Comparison of ENCODE assay signal across 26 mouse cellular contexts in the genomic region with DNA sequence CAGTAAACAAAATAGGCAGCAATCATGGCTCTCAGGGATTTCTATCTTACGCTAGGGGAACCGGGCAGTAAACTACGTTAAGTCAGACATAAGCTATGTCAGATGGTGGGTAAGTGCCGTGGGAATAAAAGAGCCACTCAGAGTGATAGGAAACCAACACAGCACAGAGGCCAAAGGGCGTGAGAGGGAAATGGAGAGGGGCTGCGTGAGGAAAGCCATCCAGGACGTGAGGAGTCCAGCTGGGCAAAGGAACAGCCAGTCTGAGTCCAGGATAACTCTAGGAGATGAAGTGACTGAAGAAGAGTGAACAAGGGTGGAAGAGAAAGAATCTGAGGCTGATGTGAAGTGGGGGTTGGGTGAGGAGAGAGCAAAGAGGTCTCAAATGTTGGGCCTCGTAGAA.
DNase-seq lines count a peak whose midpoint lies in the region; ATAC-seq lines count a peak whose summit lies in the region.
"Had no signal": no experiment of that assay in that cellular context is flagged by ENCODE, and none has a peak within 500 bp of the region (broad histone marks: within the 10 kb centered on the region; RNA-seq: fewer than 3 reads in every experiment).

No protein-coding gene starts in this region.

- no peaks in the 10 kb centered on the region for H3K27me3 ChIP-seq in lung, embryonic 16.5 days (ENCODE audit: control insufficient read depth, insufficient read depth, low read depth, low read length)
- H3K27me3 ChIP-seq: embryonic facial prominence, embryonic 13.5 days; forebrain, embryonic 15.5 days had no signal

- intact Hi-C loops in heart, postnatal 25 days (cut with DNase I) = no loop called here

- no peaks in the 10 kb centered on the region for H3K36me3 ChIP-seq in lung, embryonic 16.5 days (ENCODE audit: control insufficient read depth, insufficient read depth, low read length)
- H3K36me3 ChIP-seq: embryonic facial prominence, embryonic 10.5 days; embryonic facial prominence, embryonic 13.5 days; forebrain, embryonic 12.5 days; forebrain, embryonic 15.5 days; hindbrain, embryonic 10.5 days; hindbrain, embryonic 13.5 days had no signal

- no peak overlapping the region for H3K27ac ChIP-seq in lung, embryonic 16.5 days (ENCODE audit: low read length)
- H3K27ac ChIP-seq: embryonic facial prominence, embryonic 10.5 days; embryonic facial prominence, embryonic 13.5 days; forebrain, embryonic 12.5 days; forebrain, embryonic 15.5 days; hindbrain, embryonic 10.5 days; hindbrain, embryonic 13.5 days had no signal

- no peak overlapping the region for H3K4me3 ChIP-seq in lung, embryonic 16.5 days (ENCODE audit: low read length)
- H3K4me3 ChIP-seq: embryonic facial prominence, embryonic 10.5 days; embryonic facial prominence, embryonic 13.5 days; erythroblast, embryonic 14.5 days; forebrain, embryonic 12.5 days; forebrain, embryonic 15.5 days; hindbrain, embryonic 10.5 days; hindbrain, embryonic 13.5 days had no signal

- DNase-seq in heart, adult 11 months = peak; percentile 82
- no peak for DNase-seq in heart, postnatal 25 days (ENCODE audit: low spot score)
- no peak for DNase-seq in lung, postnatal 25 days (ENCODE audit: low spot score)
- DNase-seq in lung, postnatal 14 days = peak; percentile 8
- DNase-seq in kidney, postnatal 4 days = no peak
- DNase-seq: adrenal gland, adult 8-10 months; adrenal gland, postnatal 25 days; cerebellum, adult 11-12 months; cerebellum, adult 8-10 months; cerebellum, postnatal 10 days; cerebellum, postnatal 36 days; embryo, embryonic 11 days; gastrocnemius, postnatal 10 days; gastrocnemius, postnatal 36 days; heart, postnatal 36 days had no signal

- ATAC-seq in lung, embryonic 16.5 days (ENCODE audit: low read depth) = peak; percentile 84
- ATAC-seq: activated CD4-positive, CD25-positive, alpha-beta regulatory T cell, adult 4 months; forebrain, embryonic 15.5 days; hindbrain, embryonic 16.5 days had no signal

- no peak overlapping the region for H3K9ac ChIP-seq in lung, embryonic 16.5 days (ENCODE audit: low read length)
- H3K9ac ChIP-seq: embryonic facial prominence, embryonic 13.5 days; forebrain, embryonic 12.5 days; forebrain, embryonic 15.5 days; hindbrain, embryonic 13.5 days had no signal

- no peaks in the 10 kb centered on the region for H3K4me1 ChIP-seq in lung, embryonic 16.5 days (replicated peaks; ENCODE audit: control insufficient read depth, insufficient read depth, low read length)
- H3K4me1 ChIP-seq: embryonic facial prominence, embryonic 10.5 days; embryonic facial prominence, embryonic 13.5 days; forebrain, embryonic 12.5 days; forebrain, embryonic 15.5 days; hindbrain, embryonic 13.5 days had no signal

- no peak overlapping the region for H3K4me2 ChIP-seq in lung, embryonic 16.5 days (ENCODE audit: low read depth, low read length)
- H3K4me2 ChIP-seq: embryonic facial prominence, embryonic 13.5 days; forebrain, embryonic 12.5 days; forebrain, embryonic 15.5 days; heart, embryonic 11.5 days; hindbrain, embryonic 13.5 days had no signal

- H3K9me3 ChIP-seq in lung, embryonic 16.5 days (ENCODE audit: control insufficient read depth, low read length) = no peaks in the 10 kb centered on the region
- H3K9me3 ChIP-seq: embryonic facial prominence, embryonic 10.5 days; embryonic facial prominence, embryonic 13.5 days; forebrain, embryonic 12.5 days; forebrain, embryonic 15.5 days; hindbrain, embryonic 10.5 days; hindbrain, embryonic 13.5 days had no signal

- 47% methylated on average over 8 of the region's 8 CpGs for WGBS in lung, embryonic 16.5 days

Comparison
In these comparisons a context has a peak if more than half of its experiments do, and no peak if none do; other contexts are left out.
1. DNase-seq: peak in heart, adult 11 months (single experiment) and lung, postnatal 14 days (single experiment); none in heart, postnatal 25 days (single experiment), lung, postnatal 25 days (single experiment) and kidney, postnatal 4 days (0 of 2).